In genomic region chr11:101174851-101175628, GRCm38 (mm10) we compare ENCODE assay signal across 8 mouse cellular contexts. TPM values are rescaled to one million over a fixed set of nuclear protein-coding genes. Genes with fewer than 3 reads are reported as not detected.
A peak's percentile ranks its signal among the peaks of the same experiment; 100 is the strongest.
DNase-seq lines count a peak whose midpoint lies in the region; ATAC-seq and TF ChIP-seq lines count a peak whose summit lies in the region.

TSS of gene Ccr10 (minus strand) at chr11:101175443.

- peak within 1 kb of the TSS; percentile 96 for H3K27ac ChIP-seq in left cerebral cortex, adult 2 months
- peak within 1 kb of the TSS; percentile 71 for H3K27ac ChIP-seq in hindbrain, embryonic 13.5 days
- H3K27ac ChIP-seq in midbrain, embryonic 13.5 days = peak within 1 kb of the TSS; percentile 74

- peak within 1 kb of the TSS; percentile 75 for H3K4me3 ChIP-seq in left cerebral cortex, adult 2 months
- H3K4me3 ChIP-seq in hindbrain, embryonic 13.5 days = peak within 1 kb of the TSS; percentile 43
- H3K4me3 ChIP-seq in midbrain, embryonic 13.5 days (replicated peaks) = peak within 1 kb of the TSS; percentile 39

- H3K36me3 ChIP-seq in hindbrain, embryonic 13.5 days = no peaks in the 10 kb centered on the region
- H3K36me3 ChIP-seq in midbrain, embryonic 13.5 days = no peaks in the 10 kb centered on the region

- H3K4me1 ChIP-seq in hindbrain, embryonic 13.5 days (replicated peaks) = peaks cover 75% of the 10 kb centered on the region
- H3K4me1 ChIP-seq in midbrain, embryonic 13.5 days (replicated peaks) = peaks cover 74% of the 10 kb centered on the region

- no peak for DNase-seq in left cerebral cortex, adult 2 months (ENCODE audit: extremely low spot score in 1 of 2, low spot score in 2 of 2)
- no peak for DNase-seq in left cerebral cortex, postnatal 4 days
- peak; percentile 38 to 61 for DNase-seq in cerebellum, postnatal 36 days
- DNase-seq in left cerebral cortex, adult 18-20 months (ENCODE audit: low spot score in 2 of 2) = no peak
- DNase-seq in adrenal gland, postnatal 10 days = no peak
- DNase-seq in left cerebral cortex, postnatal 25 days (ENCODE audit: low spot score in 2 of 2) = no peak

- ATAC-seq in hindbrain, embryonic 13.5 days (ENCODE audit: low FRiP score) = no peak
- ATAC-seq in midbrain, embryonic 13.5 days = no peak

- peak within 1 kb of the TSS; percentile 59 for H3K4me2 ChIP-seq in hindbrain, embryonic 13.5 days
- H3K4me2 ChIP-seq in midbrain, embryonic 13.5 days (replicated peaks) = peak within 1 kb of the TSS; percentile 63

- H3K9me3 ChIP-seq in hindbrain, embryonic 13.5 days = no peaks in the 10 kb centered on the region
- no peaks in the 10 kb centered on the region for H3K9me3 ChIP-seq in midbrain, embryonic 13.5 days

- peak; percentile 57 for TF ChIP-seq CTCF in left cerebral cortex, adult 2 months (IDR thresholded peaks at IDR 0.05)

- H3K9ac ChIP-seq in hindbrain, embryonic 13.5 days = peak within 1 kb of the TSS; percentile 73
- peak within 1 kb of the TSS; percentile 64 for H3K9ac ChIP-seq in midbrain, embryonic 13.5 days (replicated peaks)

- intact Hi-C loops in left cerebral cortex, adult 2 months (cut with DNase I) = loop anchor here (10.0 kb wide), 1 partner anchor 170 kb away; the partner anchor contains the start of gene Atp6v0a1
- intact Hi-C loops in left cerebral cortex, postnatal 4 days (cut with DNase I) = loop anchor here (5.0 kb wide), 1 partner anchor 78 kb away; the partner anchor contains the start of gene Psmc3ip
- intact Hi-C loops in left cerebral cortex, postnatal 25 days (cut with DNase I) = no loop called here

- peaks cover 63% of the 10 kb centered on the region for H3K27me3 ChIP-seq in hindbrain, embryonic 13.5 days
- peaks cover 68% of the 10 kb centered on the region for H3K27me3 ChIP-seq in midbrain, embryonic 13.5 days

- 19% methylated on average over 14 of the region's 14 CpGs for WGBS in hindbrain, embryonic 13.5 days
- 19% methylated on average over 14 of the region's 14 CpGs for WGBS in midbrain, embryonic 13.5 days

RNA-seq across cellular contexts. Expression of gene Ccr10, which starts in this region (rescaled TPM):
- total RNA-seq in left cerebral cortex, adult 2 months (2021) = under 1 TPM in 1 of 2 experiments, not detected in 1; 0.38 TPM
- total RNA-seq in left cerebral cortex, postnatal 4 days (2021) = not detected
- polyA plus RNA-seq in hindbrain, embryonic 13.5 days (2015; fragmentation: Nextera tagmentation; extraction: Ambion mirVana) = 0.13 and 0.18 TPM in 2 replicates
- 0.19 and 0.38 TPM in 2 replicates for polyA plus RNA-seq in midbrain, embryonic 13.5 days (2015; fragmentation: Nextera tagmentation; extraction: Ambion mirVana)
- total RNA-seq in left cerebral cortex, adult 18-20 months (2021) = under 1 TPM in 1 of 2 experiments, not detected in 1; 0.28 TPM
- under 1 TPM; 0.78 to 1.00 TPM for total RNA-seq in adrenal gland, postnatal 10 days (2021)
- under 1 TPM; 0.18 to 0.28 TPM for total RNA-seq in left cerebral cortex, postnatal 25 days (2021)

Comparison
In these comparisons a context has a peak if more than half of its experiments do, and no peak if none do; other contexts are left out.
1. DNase-seq: peak in cerebellum, postnatal 36 days (2 of 2); none in left cerebral cortex, adult 2 months (0 of 2), left cerebral cortex, postnatal 4 days (single experiment), left cerebral cortex, adult 18-20 months (0 of 2), adrenal gland, postnatal 10 days (single experiment) and left cerebral cortex, postnatal 25 days (0 of 2).
2. Peak in every context shown above with its lines, with median percentiles within 50 percentile points of each other: H3K27ac ChIP-seq and H3K4me3 ChIP-seq.